Mouse (Mus musculus): ENCODE data around the gene Greb1. TPM values are rescaled to one million over a fixed set of nuclear protein-coding genes. Genes with fewer than 3 reads are reported as not detected.

Gene Greb1
- polyA plus RNA-seq, 1 experiment, result not detected

DNA sequence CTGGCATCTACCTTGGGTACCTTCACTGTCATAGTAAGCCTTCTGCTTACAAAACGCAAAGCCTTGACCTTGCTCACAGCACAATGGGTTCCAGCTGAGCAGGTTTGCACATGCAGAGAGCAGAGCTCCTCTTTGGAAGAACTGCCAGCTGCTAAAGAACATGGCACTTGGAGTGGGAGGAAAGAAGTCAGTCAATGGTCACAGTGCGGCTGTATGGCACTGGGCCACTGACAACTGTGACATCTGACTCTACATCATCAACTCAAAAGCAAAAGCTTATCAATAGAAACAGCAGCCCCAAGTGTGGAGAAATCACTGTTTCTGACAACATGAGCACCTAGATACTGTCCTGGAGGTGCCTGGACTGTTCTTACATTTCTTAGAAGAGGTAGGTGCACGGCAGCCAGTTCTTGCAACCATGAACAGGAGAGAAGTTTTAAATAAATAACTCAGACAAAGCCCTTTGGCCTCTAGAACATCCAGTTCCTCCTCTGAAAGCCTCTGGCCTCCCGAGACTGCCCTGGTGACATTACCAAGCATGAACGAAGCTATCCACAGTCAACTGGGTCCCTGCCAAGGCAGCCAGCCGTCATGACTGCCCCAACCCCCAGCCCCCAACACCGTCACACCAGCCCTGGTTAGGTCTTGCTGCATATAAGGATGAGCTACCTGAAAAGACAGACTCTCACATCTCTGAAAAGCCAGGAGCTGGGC is 170.4 kb downstream of the Greb1 start:
- Histone ChIP-seq H3K4me3 (ENCODE audit: insufficient read depth, low read depth, low read length) (no peak overlapping the region), H3K27ac (replicated peaks; ENCODE audit: low read depth, low read length) (peak overlapping the region; percentile 75), H3K4me1 (ENCODE audit: control insufficient read depth, insufficient read depth, insufficient read length, low read length) (peaks cover 16% of the 10 kb centered on the region)

Other genes with a start within 250 kb of the Greb1 start
- gene Lpin1, start 189.9 kb downstream of the Greb1 start, polyA plus RNA-seq (2012; ENCODE audit: insufficient read depth, insufficient read length, missing spikeins), result 258 and 314 TPM in 2 replicates
- 1.3 and 1.9 TPM in 2 replicates for gene Ntsr2, start 147.5 kb downstream of the Greb1 start, polyA plus RNA-seq (2012; ENCODE audit: insufficient read depth, insufficient read length, missing spikeins)
- gene E2f6, start 10.1 kb upstream of the Greb1 start, polyA plus RNA-seq (2012; ENCODE audit: insufficient read depth, insufficient read length, missing spikeins), result 30.8 and 34.9 TPM in 2 replicates
- gene Rock2, start 94.0 kb upstream of the Greb1 start, polyA plus RNA-seq (2012; ENCODE audit: insufficient read depth, insufficient read length, missing spikeins), result 31.0 and 33.4 TPM in 2 replicates
- 48.8 and 52.4 TPM in 2 replicates for gene Pqlc3, start 199.5 kb upstream of the Greb1 start, polyA plus RNA-seq (2012; ENCODE audit: insufficient read depth, insufficient read length, missing spikeins)
- not detected in 2 replicates for gene 2410004P03Rik, start 210.8 kb upstream of the Greb1 start, polyA plus RNA-seq (2012; ENCODE audit: insufficient read depth, insufficient read length, missing spikeins)

Data from brown adipose tissue, adult 24 weeks (tissue).